Mouse (Mus musculus): ENCODE measurements around the gene Olfr103.

Gene Olfr103

DNA sequence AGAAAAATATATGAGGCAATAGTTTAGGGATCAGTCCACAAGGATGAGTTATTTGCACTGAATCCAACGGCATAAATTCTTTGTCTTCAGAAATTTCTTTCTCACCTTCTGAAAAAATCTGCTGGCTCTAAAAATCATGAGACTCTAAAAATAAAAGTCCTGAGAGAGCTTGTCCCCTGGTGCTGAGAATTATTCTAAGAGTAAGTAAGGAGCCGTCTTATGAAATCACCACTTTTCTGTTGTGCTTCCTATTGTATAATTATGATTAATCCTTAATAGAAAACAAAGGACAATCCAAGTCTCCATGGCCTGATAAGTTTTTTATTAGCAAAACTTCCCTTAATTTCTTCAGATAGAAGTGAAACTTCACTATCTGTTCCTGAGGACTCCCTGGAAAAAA, at the start of gene Olfr103:
Olfr103 (minus strand) TSS at position 101 of the 400 bp plus-strand sequence.
- DNase-seq (ENCODE audit: low spot score): no peak

DNA sequence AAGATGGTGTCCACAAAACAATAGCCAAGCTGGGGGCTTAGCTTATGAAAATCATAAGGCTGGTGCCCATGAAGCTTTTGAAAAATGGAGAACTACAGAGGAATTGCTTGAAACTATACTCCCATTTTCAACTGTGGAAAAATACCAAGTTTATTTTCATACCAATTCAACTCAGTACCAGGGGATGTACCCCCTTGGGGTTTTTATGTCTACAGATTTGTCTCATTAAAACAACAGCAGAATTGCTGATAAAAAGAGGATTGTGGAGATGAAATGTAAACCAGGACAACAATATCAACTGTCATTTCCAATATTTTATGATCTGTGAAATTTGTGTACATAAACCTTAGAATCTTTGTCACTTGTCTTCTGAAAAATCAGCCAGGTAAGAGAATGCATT, 39.2 kb upstream of the Olfr103 start, which contains the start of gene Olfr105-ps:
Olfr105-ps (plus strand) TSS at position 301 of the 400 bp plus-strand sequence.
- DNase-seq (ENCODE audit: low spot score): no peak

DNA sequence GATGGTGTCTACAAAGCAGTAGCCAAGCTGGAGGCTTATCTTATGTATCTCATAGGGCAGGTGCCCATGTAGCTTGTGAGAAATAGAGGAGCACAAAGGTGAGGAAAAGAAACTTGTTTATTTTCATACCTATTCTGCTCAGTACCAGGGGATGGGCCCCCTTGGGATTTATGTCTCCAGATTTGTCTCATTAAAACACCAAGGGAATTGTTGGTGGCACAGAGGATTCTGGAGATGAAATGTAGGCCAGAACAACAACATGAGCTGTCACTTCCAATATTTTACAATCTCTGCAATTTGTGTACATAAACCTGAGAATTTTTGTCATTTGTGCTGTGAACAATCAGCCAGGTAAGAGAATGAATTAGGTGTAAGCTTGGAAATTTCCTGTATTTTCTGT, 19.8 kb upstream of the Olfr103 start, which contains the start of gene Olfr104-ps:
Olfr104-ps (plus strand) TSS at position 301 of the 400 bp plus-strand sequence.
- no peak for DNase-seq (ENCODE audit: low spot score)

DNA sequence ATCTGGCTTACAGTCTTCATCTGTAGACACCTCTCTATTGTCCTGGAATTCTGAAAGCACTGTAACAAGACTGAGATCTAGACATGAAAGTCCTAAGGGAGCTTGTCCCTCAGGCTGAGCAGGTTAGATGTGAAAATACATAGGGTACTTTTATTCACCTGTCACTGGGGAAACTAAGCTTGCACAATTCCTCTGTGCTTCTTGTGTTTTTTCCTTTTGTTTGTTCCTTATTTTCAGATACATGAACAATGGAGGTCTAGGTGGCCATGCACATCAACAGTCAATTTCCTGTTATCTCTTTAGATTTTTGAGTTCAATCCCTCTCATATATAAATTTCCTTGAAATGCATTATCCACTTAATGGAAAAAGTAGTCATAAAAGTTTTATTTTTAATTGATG, 22.5 kb downstream of the Olfr103 start, which contains the start of gene Olfr102:
Olfr102 (minus strand) TSS at position 101 of the 400 bp plus-strand sequence.
- DNase-seq (ENCODE audit: low spot score): no peak

DNA sequence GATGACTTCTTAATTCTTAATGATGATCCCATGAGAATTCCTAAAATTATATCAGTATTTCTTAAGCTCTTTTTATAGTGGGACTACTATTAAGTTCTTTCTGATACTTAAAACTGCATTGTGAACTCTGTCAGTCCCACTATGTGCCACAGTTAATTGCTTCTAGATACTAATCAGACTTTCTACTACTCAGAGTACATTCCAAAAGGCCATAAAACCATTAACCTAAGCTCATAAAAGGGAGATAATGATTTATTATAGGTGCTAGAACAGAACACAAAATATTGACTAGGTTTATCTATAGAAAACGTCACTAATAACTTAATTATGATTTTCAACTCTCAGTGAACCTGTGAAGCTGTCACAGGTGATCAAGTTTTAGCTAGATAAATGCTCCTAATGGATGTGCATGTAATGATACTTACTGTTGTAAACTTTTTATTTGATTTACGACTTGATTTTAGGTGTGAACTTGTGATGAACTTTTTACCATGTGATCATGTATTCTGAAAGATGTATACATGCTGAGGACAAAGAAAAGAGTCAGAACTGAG, 29.3 kb downstream of the Olfr103 start:
- no peak for DNase-seq (ENCODE audit: low spot score)

DNA sequence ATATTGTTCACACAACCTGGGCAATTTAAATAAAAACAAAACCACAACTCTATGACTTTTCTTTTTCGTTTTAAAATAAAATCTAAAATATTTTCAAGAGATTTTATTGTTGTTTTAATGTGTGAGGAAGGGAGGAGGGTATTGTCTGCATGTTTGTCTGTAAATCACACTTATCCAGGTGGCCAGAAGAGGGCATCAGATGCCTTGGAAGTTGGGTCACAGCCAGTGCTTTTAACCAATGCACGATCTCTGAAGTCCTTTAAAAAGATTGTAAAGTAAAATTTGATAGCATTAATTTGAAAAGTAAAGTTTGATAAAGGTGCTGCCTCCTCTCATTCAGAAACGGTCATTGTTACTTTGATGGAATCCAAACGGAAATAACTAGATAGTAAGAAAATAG, 31.0 kb downstream of the Olfr103 start:
- DNase-seq (ENCODE audit: low spot score): no peak

DNA sequence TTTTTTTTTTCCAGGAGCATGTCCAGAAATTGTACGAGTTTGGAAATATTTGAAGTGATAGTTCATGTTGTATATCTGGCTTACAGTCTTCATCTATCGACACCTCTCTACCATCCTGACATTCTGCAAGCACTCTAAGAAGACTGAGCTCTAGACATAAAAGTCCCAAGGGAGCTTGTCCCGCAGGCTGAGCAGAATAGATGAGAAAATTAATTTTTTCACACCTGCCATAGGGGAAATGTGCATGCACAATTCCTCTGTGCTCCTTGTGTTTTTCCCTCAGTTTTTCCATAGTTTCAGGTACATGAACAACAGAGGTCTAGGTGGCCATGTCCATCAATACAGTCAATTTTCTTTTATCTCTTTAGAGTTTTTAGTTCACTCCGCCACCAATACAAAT, 35.3 kb downstream of the Olfr103 start, which contains the start of gene Olfr101:
Olfr101 (minus strand) TSS at position 101 of the 400 bp plus-strand sequence.
- DNase-seq (ENCODE audit: low spot score): no peak

Data from yolk sac, embryonic 10.5 days (tissue).